Comparison of ENCODE assay signal across 16 mouse cellular contexts in the genomic region with DNA sequence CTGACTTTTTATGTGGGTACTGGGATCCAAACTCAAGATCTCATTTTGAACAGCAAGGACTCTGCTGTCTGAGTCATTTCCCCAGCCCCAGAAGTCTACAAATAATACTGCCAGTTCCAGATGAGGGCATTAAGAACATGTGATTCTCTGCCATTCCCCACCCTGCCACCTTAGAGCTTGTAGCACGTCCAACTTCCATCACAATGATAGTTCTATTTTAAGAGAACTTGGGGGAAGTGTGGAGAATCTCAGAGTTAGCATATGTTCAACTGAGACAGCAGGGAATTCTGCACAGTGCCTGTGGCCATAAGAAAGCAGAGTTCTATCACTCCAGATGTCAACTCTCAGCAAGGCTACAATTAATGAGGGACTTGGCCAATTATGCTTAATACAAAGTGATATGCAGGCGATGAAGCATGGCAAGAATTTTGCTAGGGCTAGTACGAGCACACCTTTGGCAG. TPM values are rescaled to one million over a fixed set of nuclear protein-coding genes. Genes with fewer than 3 reads are reported as not detected.
DNase-seq lines count a peak whose midpoint lies in the region; ATAC-seq and TF ChIP-seq lines count a peak whose summit lies in the region.
"Had no signal": no experiment of that assay in that cellular context is flagged by ENCODE, and none has a peak within 500 bp of the region (broad histone marks: within the 10 kb centered on the region; RNA-seq: fewer than 3 reads in every experiment).

No protein-coding gene starts in this region.

- no peak for DNase-seq in cerebellum, adult 2 months
- no peak for DNase-seq in cerebellum, adult 18-20 months
- DNase-seq in hindbrain, postnatal 0 days (ENCODE audit: low spot score): peak; percentile 46
- no peak for DNase-seq in hindbrain, embryonic 11.5 days (ENCODE audit: low spot score)
- peak; percentile 37 to 63 for DNase-seq in right cerebral cortex, postnatal 10 days (ENCODE audit: low spot score in 2 of 2)
- no peak for DNase-seq in right cerebral cortex, postnatal 4 days
- no peak for DNase-seq in ovary, postnatal 36 days (ENCODE audit: low spot score)
- DNase-seq in thymus, postnatal 0 days (ENCODE audit: low spot score): no peak
- DNase-seq: adrenal gland, postnatal 25 days; gastrocnemius, postnatal 25 days; lung, postnatal 36 days; thymus, postnatal 14 days had no signal

- no peak overlapping the region for H3K9ac ChIP-seq in hindbrain, postnatal 0 days (replicated peaks; ENCODE audit: low read length)
- no peak overlapping the region for H3K9ac ChIP-seq in hindbrain, embryonic 11.5 days (ENCODE audit: low read depth, low read length)
- H3K9ac ChIP-seq: kidney, embryonic 15.5 days; limb, embryonic 13.5 days had no signal

- no peak for TF ChIP-seq CTCF in cerebellum, adult 2 months (IDR thresholded peaks at IDR 0.05; ENCODE audit: borderline replicate concordance, insufficient read depth, low read depth, low read length)
- no peak for TF ChIP-seq CTCF in hindbrain, postnatal 0 days (IDR thresholded peaks at IDR 0.05; ENCODE audit: low read depth)

- H3K4me3 ChIP-seq in cerebellum, adult 2 months (replicated peaks; ENCODE audit: insufficient read depth, low read depth, low read length): no peak overlapping the region
- H3K4me3 ChIP-seq in hindbrain, postnatal 0 days (ENCODE audit: low read length): no peak overlapping the region
- no peak overlapping the region for H3K4me3 ChIP-seq in hindbrain, embryonic 11.5 days (ENCODE audit: low read depth, low read length)
- H3K4me3 ChIP-seq: heart, embryonic 10.5 days; kidney, embryonic 15.5 days; limb, embryonic 13.5 days; midbrain, embryonic 10.5 days had no signal

- 17% methylated on average over 3 of the region's 3 CpGs for WGBS in cerebellum, adult 2 months
- WGBS in hindbrain, postnatal 0 days: 38% methylated on average over 3 of the region's 3 CpGs
- WGBS in hindbrain, embryonic 11.5 days: 77% methylated on average over 3 of the region's 3 CpGs

- no peaks in the 10 kb centered on the region for H3K36me3 ChIP-seq in hindbrain, postnatal 0 days (ENCODE audit: insufficient read depth, low read length)
- no peaks in the 10 kb centered on the region for H3K36me3 ChIP-seq in hindbrain, embryonic 11.5 days (ENCODE audit: control insufficient read depth, insufficient read depth, low read length)
- H3K36me3 ChIP-seq: heart, embryonic 10.5 days; kidney, embryonic 15.5 days; limb, embryonic 13.5 days; midbrain, embryonic 10.5 days had no signal

- no peaks in the 10 kb centered on the region for H3K9me3 ChIP-seq in hindbrain, postnatal 0 days (ENCODE audit: low read length)
- no peaks in the 10 kb centered on the region for H3K9me3 ChIP-seq in hindbrain, embryonic 11.5 days (ENCODE audit: control insufficient read depth, low read length)
- H3K9me3 ChIP-seq: heart, embryonic 10.5 days; kidney, embryonic 15.5 days; limb, embryonic 13.5 days; midbrain, embryonic 10.5 days had no signal

- H3K4me1 ChIP-seq in cerebellum, adult 2 months (ENCODE audit: control insufficient read depth, insufficient read depth, low read length): peaks cover 44% of the 10 kb centered on the region
- peaks cover 10% of the 10 kb centered on the region; the same call in 1 of the 2 replicates for H3K4me1 ChIP-seq in hindbrain, postnatal 0 days (ENCODE audit: insufficient read depth, low read length)
- no peaks in the 10 kb centered on the region for H3K4me1 ChIP-seq in hindbrain, embryonic 11.5 days (replicated peaks; ENCODE audit: control insufficient read depth, insufficient read depth, low read length)
- H3K4me1 ChIP-seq: kidney, embryonic 15.5 days; limb, embryonic 13.5 days had no signal

- H3K27me3 ChIP-seq in cerebellum, adult 2 months (ENCODE audit: control insufficient read depth, insufficient read depth, low read length): no peaks in the 10 kb centered on the region
- no peaks in the 10 kb centered on the region for H3K27me3 ChIP-seq in hindbrain, postnatal 0 days (ENCODE audit: insufficient read depth, low read length)
- H3K27me3 ChIP-seq in hindbrain, embryonic 11.5 days (ENCODE audit: control insufficient read depth, insufficient read depth, low read length): no peaks in the 10 kb centered on the region
- H3K27me3 ChIP-seq: kidney, embryonic 15.5 days; limb, embryonic 13.5 days had no signal

- no peak for TF ChIP-seq POLR2A in cerebellum, adult 2 months (IDR thresholded peaks at IDR 0.05; ENCODE audit: borderline replicate concordance, insufficient read depth, low read length)

- ATAC-seq in hindbrain, postnatal 0 days: peak; percentile 49; the same call in 1 of the 2 replicates
- ATAC-seq in hindbrain, embryonic 11.5 days (ENCODE audit: low FRiP score): no peak

- peak overlapping the region; percentile 95; the same call in 1 of the 2 replicates for H3K27ac ChIP-seq in cerebellum, adult 2 months (ENCODE audit: insufficient read depth, low read length)
- H3K27ac ChIP-seq in hindbrain, postnatal 0 days: no peak overlapping the region
- H3K27ac ChIP-seq in hindbrain, embryonic 11.5 days (ENCODE audit: low read depth, low read length): no peak overlapping the region
- H3K27ac ChIP-seq: heart, embryonic 10.5 days; kidney, embryonic 15.5 days; limb, embryonic 13.5 days; midbrain, embryonic 10.5 days had no signal

- H3K4me2 ChIP-seq in hindbrain, postnatal 0 days (ENCODE audit: low read depth, low read length): no peak overlapping the region
- no peak overlapping the region for H3K4me2 ChIP-seq in hindbrain, embryonic 11.5 days (replicated peaks; ENCODE audit: low read depth, low read length)
- H3K4me2 ChIP-seq: kidney, embryonic 15.5 days; limb, embryonic 13.5 days had no signal

RNA-seq across cellular contexts. Expression of gene Sv2b, which starts 37.1 kb away (rescaled TPM):
- 89.2 and 103 TPM in 2 replicates for polyA plus RNA-seq in cerebellum, adult 2 months (2012; rRNA removed)
- total RNA-seq in hindbrain, postnatal 0 days (2014; rRNA removed): 55.7 and 57.7 TPM in 2 replicates
- 21.6 and 21.8 TPM in 2 replicates for polyA plus RNA-seq in hindbrain, postnatal 0 days (2015; fragmentation: Nextera tagmentation; extraction: Ambion mirVana)
- polyA plus RNA-seq in hindbrain, embryonic 11.5 days (2014; fragmentation: Nextera tagmentation; extraction: Ambion mirVana): 0.85 and 1.5 TPM in 2 replicates
- 2.1 and 2.9 TPM in 2 replicates for polyA plus RNA-seq in thymus, postnatal 0 days (2015; fragmentation: Nextera tagmentation; extraction: Ambion mirVana)

Comparison
In these comparisons a context has a peak if more than half of its experiments do, and no peak if none do; other contexts are left out.
1. DNase-seq: peak in hindbrain, postnatal 0 days (single experiment) and right cerebral cortex, postnatal 10 days (2 of 2); none in cerebellum, adult 2 months (0 of 2), cerebellum, adult 18-20 months (0 of 2), hindbrain, embryonic 11.5 days (single experiment), right cerebral cortex, postnatal 4 days (single experiment), ovary, postnatal 36 days (single experiment) and thymus, postnatal 0 days (single experiment).